Mouse (Mus musculus): ENCODE data around the gene Krt2. TPM values are rescaled to one million over a fixed set of nuclear protein-coding genes. Genes with fewer than 3 reads are reported as not detected.
A peak's percentile ranks its signal among the peaks of the same experiment; 100 is the strongest.

The Krt2 gene
- total RNA-seq (2021), result under 1 TPM; 0.16 to 0.34 TPM

DNA sequence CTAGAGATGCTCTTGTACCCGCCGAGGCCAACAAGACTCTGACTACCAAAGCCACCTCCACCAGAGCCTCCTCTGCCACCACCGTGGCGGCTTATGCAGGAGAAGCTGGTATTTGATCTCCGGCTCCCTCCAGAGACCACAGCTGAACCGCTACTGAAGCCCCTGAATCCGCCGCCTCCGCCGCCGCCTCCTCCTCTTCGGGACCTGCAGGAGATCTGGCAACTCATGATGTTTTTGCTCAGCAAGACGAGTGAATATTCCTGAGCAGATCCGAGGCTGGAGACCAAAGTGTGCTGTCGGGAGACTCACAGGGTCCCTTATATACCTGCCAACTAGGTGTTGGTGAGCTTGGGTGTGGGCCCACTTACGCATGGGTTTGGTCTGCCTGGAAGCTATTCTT lies at the start of gene Krt2:
TSS of gene Krt2 (minus strand) at position 295 of the 400 bp plus-strand sequence.
- intact Hi-C loops (cut with DNase I), result no loop called here
- no peak for DNase-seq (ENCODE audit: extremely low spot score in 1 of 2, low spot score in 2 of 2)

GRCm38 (mm10) chr15:101866754-101867153 lies 48.8 kb upstream of the Krt2 start:
- peak in 1 of 2 experiments; percentile 38 for DNase-seq (ENCODE audit: extremely low spot score in 1 of 2, low spot score in 2 of 2)
- intact Hi-C loops (cut with DNase I), result no loop called here

DNA sequence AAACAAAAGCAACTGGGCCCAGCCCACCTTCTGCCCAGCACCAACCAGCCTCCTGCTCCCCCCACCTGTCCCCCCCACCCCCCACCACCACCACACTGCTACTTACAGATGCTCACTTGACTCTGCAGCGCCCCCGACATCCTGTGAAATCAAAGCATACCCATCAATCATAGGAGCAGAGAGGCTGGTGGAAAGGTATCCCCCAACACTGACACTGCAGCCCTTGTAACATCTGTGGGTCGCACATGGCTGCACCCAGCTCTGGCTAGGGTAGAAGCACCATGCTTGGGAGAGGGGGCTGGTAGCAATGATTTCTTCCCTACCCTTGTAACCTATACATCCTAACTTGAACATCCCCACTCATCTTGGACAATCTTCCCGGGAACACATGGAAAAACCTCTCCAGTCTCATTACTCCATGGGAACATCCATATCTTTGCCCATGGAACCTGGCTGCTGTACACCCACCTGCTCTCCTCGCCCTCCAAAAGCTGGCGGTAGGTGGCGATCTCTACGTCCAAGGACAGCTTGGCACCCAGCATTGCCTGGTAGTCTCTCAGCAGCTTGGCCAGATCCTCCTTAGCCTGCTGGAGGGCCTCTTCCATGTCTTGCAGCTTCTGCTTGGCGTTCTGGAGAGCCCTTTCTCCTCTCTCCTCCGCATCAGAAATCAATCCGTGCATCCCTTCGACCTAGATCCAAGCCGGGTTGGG lies 42.6 kb upstream of the Krt2 start:
- peak in 1 of 2 experiments; percentile 37 for DNase-seq (ENCODE audit: extremely low spot score in 1 of 2, low spot score in 2 of 2)
- intact Hi-C loops (cut with DNase I), result no loop called here

DNA sequence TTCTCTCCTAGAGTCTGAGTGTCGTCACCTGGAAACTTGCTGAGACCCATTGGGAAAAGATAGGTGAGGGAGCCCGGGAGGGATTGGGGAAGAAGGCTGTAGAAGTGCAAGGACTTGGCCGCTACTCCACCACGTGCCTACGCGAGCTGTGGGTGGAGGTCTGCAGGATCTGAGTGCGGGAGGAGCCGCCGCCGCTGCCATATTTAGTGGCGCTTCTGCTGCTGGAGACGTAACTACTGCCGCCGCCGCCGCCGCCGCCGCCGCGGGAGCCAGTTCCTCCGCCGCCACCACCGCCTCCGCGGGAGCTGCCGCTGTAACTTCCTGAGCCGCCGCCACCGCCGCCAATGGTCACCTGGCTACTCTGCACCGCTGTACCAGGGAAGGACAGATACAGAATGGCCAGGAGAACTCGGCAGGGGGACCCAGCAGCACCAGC lies 41.8 kb upstream of the Krt2 start:
- DNase-seq (ENCODE audit: extremely low spot score in 1 of 2, low spot score in 2 of 2), result peak in 1 of 2 experiments; percentile 60
- intact Hi-C loops (cut with DNase I), result no loop called here

DNA sequence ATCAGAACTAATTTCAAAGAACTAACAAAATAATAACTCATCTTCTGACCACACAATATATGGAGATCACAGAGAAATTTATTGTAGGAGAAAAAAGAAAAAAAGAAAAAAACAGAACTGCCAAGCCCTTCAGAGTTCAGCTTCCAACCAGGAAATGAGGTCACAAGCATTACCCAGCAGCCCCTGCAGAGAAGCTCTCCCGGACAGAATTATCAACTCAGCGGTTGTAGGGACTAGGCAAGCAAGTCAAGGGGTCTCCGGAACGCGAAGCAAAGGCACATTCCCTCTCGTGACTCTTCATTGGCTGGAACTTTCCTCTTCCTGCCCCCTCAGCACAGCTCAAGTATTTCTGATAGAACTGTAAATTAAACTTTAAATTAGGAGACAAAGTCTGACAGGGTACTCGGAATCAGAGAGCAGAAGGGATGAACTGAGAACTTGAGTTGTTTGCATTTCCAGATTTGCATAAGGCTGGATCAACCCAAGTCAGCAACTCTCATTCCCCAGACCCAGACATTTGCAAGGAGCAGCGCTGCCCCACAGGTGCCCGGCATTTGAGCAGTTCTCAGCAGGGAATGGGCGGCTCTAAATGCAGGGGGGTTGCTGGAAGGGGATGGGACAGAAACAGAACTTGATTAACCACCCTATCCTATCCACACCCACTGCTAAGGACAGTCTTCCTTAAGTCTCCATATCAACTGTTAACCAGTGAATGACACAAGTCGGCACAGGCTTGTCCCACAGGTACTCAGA lies 40.9 kb upstream of the Krt2 start:
- no peak for DNase-seq (ENCODE audit: extremely low spot score in 1 of 2, low spot score in 2 of 2)
- intact Hi-C loops (cut with DNase I), result no loop called here

DNA sequence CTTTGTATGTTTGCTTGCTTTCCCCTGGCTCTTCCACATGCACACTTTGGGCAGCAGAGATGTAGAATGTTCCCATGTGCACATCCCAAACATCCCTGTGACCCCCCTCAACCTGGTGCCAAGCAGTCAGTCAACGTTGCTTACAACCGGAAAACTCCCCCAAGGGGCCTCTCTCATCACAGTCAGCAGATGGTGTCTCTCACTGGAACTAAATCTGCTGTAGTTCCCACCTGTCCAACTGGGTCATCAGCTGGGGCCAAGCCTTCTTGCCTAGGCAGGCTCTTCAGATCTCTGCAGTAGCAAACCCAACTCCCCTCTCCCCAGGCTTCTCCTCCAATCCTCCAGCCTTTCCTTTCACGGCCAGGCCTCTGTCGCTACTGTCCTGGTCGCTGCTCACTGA lies 38.7 kb upstream of the Krt2 start:
- no peak for DNase-seq (ENCODE audit: extremely low spot score in 1 of 2, low spot score in 2 of 2)
- intact Hi-C loops (cut with DNase I), result no loop called here

GRCm38 (mm10) chr15:101855732-101856131 lies 37.8 kb upstream of the Krt2 start:
- intact Hi-C loops (cut with DNase I), result no loop called here
- no peak for DNase-seq (ENCODE audit: extremely low spot score in 1 of 2, low spot score in 2 of 2)

DNA sequence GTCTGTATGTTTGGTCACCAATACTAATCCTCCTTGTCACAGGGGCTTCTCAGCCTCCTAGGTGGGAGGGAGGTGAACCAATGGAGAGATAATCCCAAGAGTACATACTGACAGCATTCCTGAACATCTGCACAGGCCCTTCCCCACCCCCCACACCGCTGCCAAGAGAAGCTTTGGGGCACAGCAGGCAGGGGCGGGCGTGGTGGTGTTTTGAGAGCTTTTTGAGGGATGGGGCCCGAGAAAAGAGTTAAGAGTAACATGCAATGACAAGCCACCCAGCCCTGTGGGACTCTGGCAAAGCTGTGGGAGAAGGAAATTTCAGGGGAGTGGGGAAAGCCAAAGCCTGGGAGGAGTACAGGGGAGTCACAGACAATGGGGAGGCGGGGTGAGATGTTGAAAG lies 36.3 kb upstream of the Krt2 start:
- intact Hi-C loops (cut with DNase I), result no loop called here
- no peak for DNase-seq (ENCODE audit: extremely low spot score in 1 of 2, low spot score in 2 of 2)

- intact Hi-C loops (cut with DNase I), result no loop called here
- no peak for DNase-seq (ENCODE audit: extremely low spot score in 1 of 2, low spot score in 2 of 2)
Observed at GRCm38 (mm10) chr15:101852571-101852970, 34.6 kb upstream of the Krt2 start.

GRCm38 (mm10) chr15:101850694-101851093 lies 32.7 kb upstream of the Krt2 start, which contains the start of gene Krt1:
Gene Krt1, minus strand, starts transcription at chr15:101850794.
- no peak for DNase-seq (ENCODE audit: extremely low spot score in 1 of 2, low spot score in 2 of 2)
- intact Hi-C loops (cut with DNase I), result no loop called here

GRCm38 (mm10) chr15:101845971-101846403 lies 28.0 kb upstream of the Krt2 start:
- intact Hi-C loops (cut with DNase I), result no loop called here
- peak in 1 of 2 experiments; percentile 65 for DNase-seq (ENCODE audit: extremely low spot score in 1 of 2, low spot score in 2 of 2)

DNA sequence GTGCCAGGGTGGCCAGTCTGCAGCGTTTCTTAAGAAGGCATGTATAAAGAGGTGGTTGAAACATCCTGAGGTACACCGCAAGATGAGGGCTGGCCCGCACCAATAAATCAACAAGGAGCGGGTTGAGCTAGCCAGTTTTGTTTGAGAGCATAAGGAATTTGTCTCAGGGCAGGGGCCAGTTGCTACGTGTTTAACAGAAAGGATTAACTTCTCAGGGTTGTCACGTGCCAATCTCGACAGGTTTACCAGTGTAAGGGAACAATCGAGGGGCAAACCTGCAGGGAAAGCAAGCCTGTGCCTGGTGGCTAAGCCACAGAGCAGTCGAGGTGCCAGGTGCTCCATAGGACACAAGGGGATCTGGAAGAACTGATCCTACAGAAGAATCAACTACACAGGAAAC lies 25.2 kb upstream of the Krt2 start:
- intact Hi-C loops (cut with DNase I), result no loop called here
- no peak for DNase-seq (ENCODE audit: extremely low spot score in 1 of 2, low spot score in 2 of 2)

DNA sequence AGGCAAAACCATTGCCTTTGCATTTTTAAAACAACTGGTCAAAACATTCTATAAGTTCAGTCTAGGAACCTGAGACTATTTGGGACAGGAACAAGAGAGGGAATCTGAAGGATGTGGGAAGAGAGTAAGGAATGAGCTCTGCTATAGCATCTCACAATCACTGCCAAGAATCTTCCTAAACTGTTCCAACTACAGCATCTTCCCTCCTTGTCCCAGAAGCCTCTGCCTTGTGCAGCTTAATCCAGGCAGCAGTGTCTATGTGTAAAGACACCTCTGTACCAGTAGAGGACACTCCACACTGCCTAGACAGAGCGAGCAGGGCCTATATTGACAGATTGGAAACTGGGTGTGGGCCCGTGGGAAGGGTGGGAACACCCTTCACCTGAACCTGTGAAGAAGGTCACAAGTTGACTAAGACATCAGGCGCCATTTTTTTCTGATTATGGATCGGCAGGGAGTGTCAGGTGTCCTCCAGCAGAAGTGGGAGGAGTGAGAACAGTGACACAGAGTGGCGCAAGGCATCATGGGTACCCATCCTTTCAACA lies 16.9 kb upstream of the Krt2 start:
- intact Hi-C loops (cut with DNase I), result no loop called here
- DNase-seq (ENCODE audit: extremely low spot score in 1 of 2, low spot score in 2 of 2), result no peak

DNA sequence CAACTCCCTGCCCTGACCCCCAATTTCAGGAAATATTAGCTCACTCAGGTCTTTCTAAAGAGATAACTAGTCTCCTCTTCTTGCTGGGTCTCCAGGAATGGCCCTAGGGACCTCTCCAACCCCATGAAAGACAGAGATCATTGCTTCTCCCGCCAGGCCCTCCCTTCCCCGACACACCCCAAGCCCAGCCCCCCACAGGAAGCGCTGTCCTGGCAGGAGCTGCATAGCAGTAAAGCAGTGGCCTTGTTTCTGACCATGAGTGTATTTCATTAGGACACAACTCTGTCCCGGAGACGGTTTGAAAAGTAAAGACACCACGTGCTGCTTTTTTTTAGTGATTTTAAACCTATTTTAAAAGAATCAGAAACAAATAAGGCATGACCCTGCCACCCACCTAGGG lies 15.2 kb upstream of the Krt2 start:
- intact Hi-C loops (cut with DNase I), result no loop called here

GRCm38 (mm10) chr15:101829441-101829840 lies 11.5 kb upstream of the Krt2 start:
- intact Hi-C loops (cut with DNase I), result no loop called here
- no peak for DNase-seq (ENCODE audit: extremely low spot score in 1 of 2, low spot score in 2 of 2)

More for the DNA sequence above, 15.2 kb upstream of the Krt2 start:
- no peak for DNase-seq (ENCODE audit: extremely low spot score in 1 of 2, low spot score in 2 of 2)

DNA sequence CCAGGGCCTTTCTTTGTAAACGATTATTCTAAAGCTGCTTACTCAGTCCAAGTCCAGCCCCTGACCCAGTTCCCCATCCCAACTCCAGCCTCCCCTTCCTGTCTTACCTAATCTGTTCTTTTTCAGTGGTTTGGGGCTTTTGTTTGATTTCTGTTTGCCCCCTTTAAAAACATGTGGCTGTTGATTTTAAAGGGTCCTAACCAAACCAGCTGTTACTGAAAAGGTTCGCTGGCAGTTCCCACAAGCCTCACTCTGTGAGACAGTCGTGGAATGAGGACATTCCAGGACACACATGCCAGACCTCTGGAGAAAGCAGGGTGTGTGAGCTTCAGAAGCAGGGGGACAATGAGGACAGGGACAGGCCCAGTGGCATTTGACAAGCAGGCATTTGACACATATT lies 3.8 kb upstream of the Krt2 start:
- intact Hi-C loops (cut with DNase I), result no loop called here
- no peak for DNase-seq (ENCODE audit: extremely low spot score in 1 of 2, low spot score in 2 of 2)

DNA sequence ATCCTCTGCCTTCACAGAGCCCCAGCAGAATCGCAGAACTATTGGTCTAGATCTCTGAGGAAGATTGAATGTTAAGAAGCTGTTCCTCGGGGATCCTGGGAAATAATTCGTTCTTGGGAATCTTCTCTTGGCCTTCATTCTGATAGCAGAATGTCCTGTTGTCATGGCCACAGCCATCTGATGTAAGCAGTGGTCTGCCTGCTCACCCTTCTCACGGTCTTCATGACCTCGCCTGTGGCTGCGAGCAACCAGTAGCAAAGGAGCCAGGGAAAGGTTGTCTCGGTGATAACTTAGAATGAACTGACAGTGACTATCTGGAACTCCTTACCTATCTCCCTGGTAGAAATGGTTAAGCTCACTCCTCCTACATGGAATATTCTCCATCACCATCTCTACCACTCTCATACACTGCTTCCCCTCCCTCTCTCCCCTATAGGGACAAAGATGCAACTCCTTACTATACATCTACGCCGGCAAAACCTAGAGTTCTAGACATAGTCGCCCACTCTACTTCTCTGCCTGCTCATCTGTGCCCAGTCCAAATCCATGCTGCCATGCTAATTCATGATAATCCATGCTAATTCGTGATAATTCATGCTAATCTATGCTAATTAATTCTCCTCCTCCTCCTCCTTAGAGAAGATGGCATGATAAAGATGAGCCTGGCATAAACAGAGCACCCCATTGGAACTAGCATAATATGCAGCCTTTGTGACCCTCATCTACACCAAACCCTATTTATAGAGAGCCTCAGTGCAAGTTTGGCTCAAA lies 14.7 kb downstream of the Krt2 start:
- peak in 1 of 2 experiments; percentile 28 for DNase-seq (ENCODE audit: extremely low spot score in 1 of 2, low spot score in 2 of 2)
- intact Hi-C loops (cut with DNase I), result no loop called here

- intact Hi-C loops (cut with DNase I), result no loop called here
- no peak for DNase-seq (ENCODE audit: extremely low spot score in 1 of 2, low spot score in 2 of 2)
Observed at GRCm38 (mm10) chr15:101802296-101802835, 15.6 kb downstream of the Krt2 start, which contains the start of gene Krt73. Gene Krt73, minus strand, starts transcription at chr15:101802346.

GRCm38 (mm10) chr15:101790867-101791266 lies 27.1 kb downstream of the Krt2 start:
- no peak for DNase-seq (ENCODE audit: extremely low spot score in 1 of 2, low spot score in 2 of 2)

More at GRCm38 (mm10) chr15:101790867-101791266, 27.1 kb downstream of the Krt2 start:
- intact Hi-C loops (cut with DNase I), result no loop called here

All from left cerebral cortex, postnatal 10 days (tissue).